Mouse (Mus musculus): Measurements from ENCODE around the gene Chil4. TPM values are rescaled to one million over a fixed set of nuclear protein-coding genes. Genes with fewer than 3 reads are reported as not detected.
"Not testable (repeated sequence)": the region's sequence is repeated elsewhere in the genome, so short reads cannot be mapped to it uniquely, and the experiment has no call there.

Chil4 gene
- polyA plus RNA-seq, 1 experiment from 2014 or later = not detected

DNA sequence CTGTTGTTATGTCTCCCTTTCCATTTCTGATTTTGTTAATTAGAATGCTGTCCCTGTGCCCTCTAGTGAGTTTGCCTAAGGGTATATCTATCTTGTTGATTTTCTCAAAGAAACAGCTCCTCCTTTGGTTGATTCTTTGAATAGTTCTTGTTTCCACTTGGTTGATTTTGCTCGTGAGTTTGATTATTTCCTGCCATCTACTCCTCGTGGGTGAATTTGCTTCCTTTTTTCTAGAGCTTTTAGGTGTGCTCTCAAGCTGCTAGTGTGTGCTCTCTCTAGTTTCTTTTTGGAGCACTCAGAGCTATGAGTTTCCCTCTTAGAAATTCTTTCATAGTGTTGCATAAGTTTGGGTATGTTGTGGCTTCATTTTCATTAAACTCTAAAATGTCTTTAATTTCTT is 44.3 kb downstream of the Chil4 start:
- H3K36me3 ChIP-seq (ENCODE audit: control insufficient read depth, insufficient read depth, low read length); H3K9me3 ChIP-seq (ENCODE audit: control insufficient read depth, low read length); H3K27me3 ChIP-seq (ENCODE audit: control insufficient read depth, insufficient read depth, low read length); H3K4me3 ChIP-seq (ENCODE audit: low read depth, low read length); H3K9ac ChIP-seq (ENCODE audit: low read length); H3K4me1 ChIP-seq (ENCODE audit: control insufficient read depth, insufficient read depth, low read length); H3K4me2 ChIP-seq; DNase-seq (ENCODE audit: low spot score, missing footprints); ATAC-seq (ENCODE audit: low FRiP score); H3K27ac ChIP-seq (ENCODE audit: low read depth, low read length): not testable (repeated sequence)
- 66% methylated on average over 2 of the region's 2 CpGs for WGBS

DNA sequence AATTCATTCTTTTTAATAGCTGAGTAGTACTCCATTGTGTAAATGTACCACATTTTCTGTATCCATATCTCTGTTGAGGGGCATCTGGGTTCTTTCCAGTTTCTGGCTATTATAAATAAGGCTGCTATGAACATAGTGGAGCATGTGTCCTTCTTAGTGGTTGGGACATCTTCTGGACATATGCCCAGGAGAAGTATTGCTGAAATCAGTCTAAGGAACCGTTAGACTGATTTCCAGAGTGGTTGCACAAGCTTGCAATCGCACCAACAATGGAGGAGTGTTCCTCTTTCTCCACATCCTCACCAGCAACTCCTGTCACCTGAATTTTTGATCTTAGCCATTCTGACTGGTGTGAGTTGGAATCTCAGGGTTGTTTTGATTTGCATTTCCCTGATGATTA is 46.8 kb downstream of the Chil4 start:
- H3K27me3 ChIP-seq (ENCODE audit: control insufficient read depth, insufficient read depth, low read length); H3K9me3 ChIP-seq (ENCODE audit: control insufficient read depth, low read length); ATAC-seq (ENCODE audit: low FRiP score); H3K4me3 ChIP-seq (ENCODE audit: low read depth, low read length); H3K9ac ChIP-seq (ENCODE audit: low read length); H3K27ac ChIP-seq (ENCODE audit: low read depth, low read length); H3K36me3 ChIP-seq (ENCODE audit: control insufficient read depth, insufficient read depth, low read length); H3K4me2 ChIP-seq; H3K4me1 ChIP-seq (ENCODE audit: control insufficient read depth, insufficient read depth, low read length): not testable (repeated sequence)
- 78% methylated on average over 2 of the region's 2 CpGs for WGBS
- DNase-seq (ENCODE audit: low spot score, missing footprints) = peak; percentile 37

- DNase-seq (ENCODE audit: low spot score, missing footprints) (peak; percentile 78), ATAC-seq (ENCODE audit: low FRiP score) (peak; percentile 66)
- WGBS = 89% methylated on average over 1 of the region's 1 CpGs
- no peak overlapping the region for H3K4me3 ChIP-seq (ENCODE audit: low read depth, low read length)
- no peaks in the 10 kb centered on the region for H3K9me3 ChIP-seq (ENCODE audit: control insufficient read depth, low read length)
- H3K36me3 ChIP-seq (ENCODE audit: control insufficient read depth, insufficient read depth, low read length) = no peaks in the 10 kb centered on the region
- H3K27ac ChIP-seq (ENCODE audit: low read depth, low read length) = no peak overlapping the region
- no peak overlapping the region for H3K4me2 ChIP-seq
- H3K27me3 ChIP-seq (ENCODE audit: control insufficient read depth, insufficient read depth, low read length) = no peaks in the 10 kb centered on the region
- no peak overlapping the region for H3K9ac ChIP-seq (ENCODE audit: low read length)
- H3K4me1 ChIP-seq (ENCODE audit: control insufficient read depth, insufficient read depth, low read length) = no peaks in the 10 kb centered on the region
These were observed 48.1 kb downstream of the Chil4 start for GRCm38 (mm10) chr3:106171135-106171731.

GRCm38 (mm10) chr3:106170522-106171053 is 48.7 kb downstream of the Chil4 start:
- no peak overlapping the region for H3K27ac ChIP-seq (ENCODE audit: low read depth, low read length)
- H3K36me3 ChIP-seq (ENCODE audit: control insufficient read depth, insufficient read depth, low read length) = no peaks in the 10 kb centered on the region
- H3K9ac ChIP-seq (ENCODE audit: low read length) = no peak overlapping the region
- peak; percentile 64 for DNase-seq (ENCODE audit: low spot score, missing footprints)
- H3K4me3 ChIP-seq (ENCODE audit: low read depth, low read length) = no peak overlapping the region
- peak; percentile 35; the same call in 1 of the 2 replicates for ATAC-seq (ENCODE audit: low FRiP score)
- H3K9me3 ChIP-seq (ENCODE audit: control insufficient read depth, low read length) = no peaks in the 10 kb centered on the region
- no peaks in the 10 kb centered on the region for H3K27me3 ChIP-seq (ENCODE audit: control insufficient read depth, insufficient read depth, low read length)
- WGBS = 60% methylated on average over 1 of the region's 1 CpGs
- H3K4me1 ChIP-seq (ENCODE audit: control insufficient read depth, insufficient read depth, low read length) = no peaks in the 10 kb centered on the region
- H3K4me2 ChIP-seq = no peak overlapping the region

GRCm38 (mm10) chr3:106167464-106167863 is 51.8 kb downstream of the Chil4 start, which contains the start of gene Chil3:
TSS of gene Chil3 (minus strand) at chr3:106167564.
- Histone ChIP-seq H3K9ac (ENCODE audit: low read length) (no peak within 1 kb of the TSS), H3K9me3 (ENCODE audit: control insufficient read depth, low read length) (no peaks in the 10 kb centered on the region), H3K36me3 (ENCODE audit: control insufficient read depth, insufficient read depth, low read length) (no peaks in the 10 kb centered on the region), H3K4me1 (ENCODE audit: control insufficient read depth, insufficient read depth, low read length) (no peaks in the 10 kb centered on the region), H3K27me3 (ENCODE audit: control insufficient read depth, insufficient read depth, low read length) (no peaks in the 10 kb centered on the region), H3K27ac (ENCODE audit: low read depth, low read length) (no peak within 1 kb of the TSS), H3K4me3 (ENCODE audit: low read depth, low read length) (no peak within 1 kb of the TSS), H3K4me2 (no peak within 1 kb of the TSS)
- ATAC-seq (ENCODE audit: low FRiP score) = no peak
- WGBS = 86% methylated on average over 3 of the region's 3 CpGs
- DNase-seq (ENCODE audit: low spot score, missing footprints) = peak; percentile 44

DNA sequence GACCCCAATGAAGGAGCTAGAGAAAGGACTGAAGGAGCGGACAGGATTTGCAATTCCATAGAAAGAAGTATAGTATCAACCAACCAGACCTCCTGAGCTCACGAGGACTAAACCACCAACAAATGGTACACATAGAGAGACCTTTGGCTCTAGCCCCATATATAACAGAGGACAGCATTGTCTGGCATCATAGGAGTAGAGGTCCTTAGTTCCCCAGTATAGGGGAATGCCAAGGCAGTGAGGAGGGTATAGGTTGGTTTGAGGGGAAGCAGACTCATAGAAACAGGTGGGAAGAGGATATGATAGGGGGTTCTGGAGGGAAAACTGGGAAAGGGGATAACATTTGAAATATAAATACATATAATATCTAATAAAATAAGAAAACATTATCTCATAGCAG is 64.9 kb downstream of the Chil4 start:
- Histone ChIP-seq H3K27ac (ENCODE audit: low read depth, low read length) (no peak overlapping the region), H3K9ac (ENCODE audit: low read length) (no peak overlapping the region), H3K4me2 (no peak overlapping the region), H3K4me3 (ENCODE audit: low read depth, low read length) (no peak overlapping the region), H3K36me3 (ENCODE audit: control insufficient read depth, insufficient read depth, low read length) (no peaks in the 10 kb centered on the region), H3K9me3 (ENCODE audit: control insufficient read depth, low read length) (no peaks in the 10 kb centered on the region), H3K27me3 (ENCODE audit: control insufficient read depth, insufficient read depth, low read length) (no peaks in the 10 kb centered on the region), H3K4me1 (ENCODE audit: control insufficient read depth, insufficient read depth, low read length) (no peaks in the 10 kb centered on the region)
- DNase-seq (ENCODE audit: low spot score, missing footprints) (no peak), ATAC-seq (ENCODE audit: low FRiP score) (no peak)
- 87% methylated on average over 2 of the region's 2 CpGs for WGBS

Other genes starting within 250 kb of the Chil4 start
- gene Ovgp1, start 245.8 kb downstream of the Chil4 start, polyA plus RNA-seq (2014; fragmentation: Nextera tagmentation; extraction: Ambion mirVana) = 2.6 and 4.3 TPM in 2 replicates
- gene Pifo, start 204.9 kb downstream of the Chil4 start, polyA plus RNA-seq (2014; fragmentation: Nextera tagmentation; extraction: Ambion mirVana) = 0.20 TPM in 1 of 2 replicates, not detected in the other
- not detected in 2 replicates for gene Chil5, start 186.7 kb downstream of the Chil4 start, polyA plus RNA-seq (2014; fragmentation: Nextera tagmentation; extraction: Ambion mirVana)
- not detected in 2 replicates for gene Chia1, start 106.3 kb downstream of the Chil4 start, polyA plus RNA-seq (2014; fragmentation: Nextera tagmentation; extraction: Ambion mirVana)
- gene Chil3, start 51.9 kb downstream of the Chil4 start, polyA plus RNA-seq (2014; fragmentation: Nextera tagmentation; extraction: Ambion mirVana) = not detected in 2 replicates
- gene Chil6, start 186.7 kb upstream of the Chil4 start, polyA plus RNA-seq (2014; fragmentation: Nextera tagmentation; extraction: Ambion mirVana) = not detected in 2 replicates